Mouse (Mus musculus): ENCODE results near the gene Phkg1.
A peak's percentile ranks its signal among the peaks of the same experiment; 100 is the strongest.
"Not testable (repeated sequence)": the region's sequence is repeated elsewhere in the genome, so short reads cannot be mapped to it uniquely, and the experiment has no call there.

Phkg1 gene

DNA sequence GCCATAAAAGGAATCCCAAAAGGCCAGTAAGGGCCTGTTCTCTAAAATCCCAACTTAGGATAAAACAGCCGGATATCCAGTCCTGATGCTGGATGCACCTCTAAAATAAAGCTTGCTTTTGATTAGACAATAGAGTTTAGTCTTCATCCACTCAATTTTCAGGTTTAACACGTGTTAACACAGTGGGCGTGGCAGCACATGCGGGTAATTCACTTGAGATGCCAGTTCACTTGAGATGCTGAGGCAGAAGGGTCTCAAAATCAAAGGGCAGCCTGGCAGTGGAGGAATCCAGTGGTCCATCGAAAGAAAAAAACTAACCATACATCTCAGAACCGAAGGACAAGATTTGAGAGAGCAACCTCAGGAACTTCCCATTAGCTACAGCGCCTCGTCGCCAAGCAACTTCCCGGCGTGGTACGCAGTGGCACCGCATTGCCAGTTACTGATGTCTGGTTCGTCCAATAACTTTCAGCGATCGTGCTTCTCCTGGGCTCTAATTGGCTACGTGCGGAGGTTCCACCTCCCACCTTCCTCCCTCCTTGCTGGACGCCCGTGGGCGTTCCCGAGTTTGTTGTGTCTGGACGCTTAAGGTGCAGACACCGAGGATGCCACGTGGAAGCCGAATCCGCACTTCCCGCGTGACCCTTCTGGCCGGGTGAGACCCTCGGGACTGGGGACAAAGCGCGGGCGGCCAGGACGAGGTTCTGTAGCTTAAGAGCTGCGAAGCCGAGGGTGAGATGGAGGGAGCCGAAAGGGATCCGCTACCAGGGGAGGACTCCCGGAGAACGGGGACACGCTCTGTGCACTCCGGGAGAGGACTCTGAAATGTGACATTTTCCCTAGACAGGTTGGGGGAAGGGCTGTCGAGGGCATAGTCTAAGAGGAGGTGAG lies 2.9 kb downstream of the Phkg1 start, which contains the start of gene Zbed5:
Gene Zbed5 (plus strand): TSS at position 526 of the 891 bp plus-strand sequence.
- peak; percentile 88 to 89 for DNase-seq

DNA sequence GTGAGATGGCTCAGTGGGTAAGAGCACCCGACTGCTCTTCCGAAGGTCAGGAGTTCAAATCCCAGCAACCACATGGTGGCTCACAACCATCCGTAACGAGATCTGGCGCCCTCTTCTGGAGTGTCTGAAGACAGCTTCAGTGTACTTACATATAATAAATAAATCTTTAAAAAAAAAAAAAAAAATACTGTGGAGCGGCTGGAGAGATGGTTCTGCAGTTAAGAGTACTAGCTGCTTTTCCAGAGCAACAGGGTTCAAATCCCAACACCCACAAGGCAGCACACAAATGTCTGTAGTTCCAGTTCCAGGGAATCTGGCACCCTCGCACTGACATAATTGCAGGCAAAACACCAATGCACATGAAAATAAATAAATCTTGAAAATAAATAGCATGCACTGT lies 8.0 kb downstream of the Phkg1 start:
- DNase-seq: not testable (repeated sequence)

DNA sequence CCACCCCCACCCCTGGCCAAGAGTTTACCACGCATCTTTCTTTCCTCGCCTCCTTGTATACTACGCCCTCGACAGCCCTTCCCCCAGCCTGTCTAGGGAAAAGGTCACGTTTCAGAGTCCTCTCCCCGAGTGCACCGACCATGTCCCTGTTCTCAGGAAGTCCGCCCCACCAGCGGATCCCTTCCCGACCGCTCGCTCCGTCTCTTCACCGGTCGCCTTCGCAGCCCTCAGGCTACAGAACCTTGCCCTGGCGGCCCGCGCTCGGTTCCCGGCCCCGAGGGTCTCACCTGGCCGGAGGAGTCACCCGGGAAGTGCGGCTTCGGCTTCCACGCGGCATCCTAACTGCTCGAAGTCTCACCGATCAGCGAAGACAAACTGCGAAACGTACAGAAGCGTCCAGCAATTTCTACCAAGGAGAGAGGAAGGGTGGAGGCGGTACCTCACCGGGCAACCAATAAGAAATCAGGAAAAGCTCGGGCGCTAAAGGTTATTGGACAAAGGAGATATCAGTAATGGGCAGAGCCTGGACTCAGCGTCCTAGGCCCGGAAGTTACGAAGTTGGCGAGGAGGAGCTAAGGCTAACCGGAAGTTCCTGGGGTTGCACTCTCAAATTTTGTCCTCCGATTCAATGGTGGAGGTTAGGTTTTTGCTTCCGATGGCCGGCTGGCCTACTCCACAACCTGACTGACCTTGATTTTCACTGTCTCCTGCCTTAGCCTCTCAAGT lies 11.3 kb downstream of the Phkg1 start, which contains the start of gene Chchd2:
Gene Chchd2 (minus strand): TSS at position 560 of the 726 bp plus-strand sequence.
- DNase-seq: peak; percentile 92 to 96

DNA sequence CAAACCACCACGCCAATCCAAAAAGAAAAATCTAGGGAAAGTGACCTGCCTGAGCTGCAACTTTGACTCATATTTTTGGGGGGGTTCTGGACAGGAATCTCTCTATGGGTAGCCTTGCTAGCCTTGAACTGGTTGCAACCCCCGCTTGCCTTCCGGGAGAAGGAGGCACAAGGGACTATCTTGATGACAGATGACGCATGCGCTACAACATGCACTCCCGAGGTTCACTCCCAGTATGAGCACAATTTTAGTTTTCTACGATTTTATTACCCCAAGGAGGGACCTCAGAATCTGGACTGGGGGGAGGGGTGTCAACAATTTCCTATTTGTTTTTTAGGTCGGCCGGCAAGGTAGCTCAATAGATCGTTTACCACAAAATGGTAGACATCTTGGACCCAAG lies 12.1 kb downstream of the Phkg1 start:
- no peak for DNase-seq

DNA sequence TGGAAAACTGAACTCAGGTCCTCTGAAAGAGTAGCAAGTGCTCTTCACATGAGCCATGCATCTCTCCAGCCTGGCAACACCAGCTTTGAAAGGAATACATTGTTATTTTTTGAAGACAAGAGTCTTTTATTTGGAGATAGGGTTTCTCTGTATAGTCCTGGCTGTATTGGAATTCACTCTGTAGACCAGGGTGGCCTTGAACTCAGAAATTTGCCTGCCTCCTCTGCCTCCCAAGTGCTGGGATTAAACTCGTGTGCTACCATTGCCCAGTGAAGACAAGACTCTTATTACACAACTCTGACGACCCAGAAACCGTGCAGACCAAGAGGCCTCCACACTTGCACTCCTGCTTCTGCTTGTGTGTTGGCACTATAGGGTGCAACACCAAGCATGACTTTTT lies 18.5 kb downstream of the Phkg1 start:
- DNase-seq: no peak

DNA sequence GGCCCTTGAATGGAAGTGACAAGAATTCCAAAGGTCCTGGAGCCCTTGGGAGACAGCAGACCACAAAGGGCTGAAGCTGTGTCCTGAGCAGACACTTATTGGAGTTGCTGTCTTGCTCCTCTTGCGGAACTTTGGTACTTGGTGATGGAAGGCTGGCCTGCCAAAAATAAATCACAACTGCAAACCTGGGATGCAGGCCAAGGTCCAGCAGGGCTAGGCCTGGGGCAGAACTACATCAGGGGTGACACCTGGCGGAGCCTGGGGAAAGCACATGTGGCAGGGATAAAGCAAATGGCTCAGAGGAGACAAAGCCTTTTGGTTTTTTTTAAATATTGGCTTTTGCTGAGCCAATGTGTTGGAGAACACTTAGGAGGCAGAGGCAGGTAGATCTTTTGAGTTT lies 19.4 kb downstream of the Phkg1 start:
- peak; percentile 62 to 74 for DNase-seq

DNA sequence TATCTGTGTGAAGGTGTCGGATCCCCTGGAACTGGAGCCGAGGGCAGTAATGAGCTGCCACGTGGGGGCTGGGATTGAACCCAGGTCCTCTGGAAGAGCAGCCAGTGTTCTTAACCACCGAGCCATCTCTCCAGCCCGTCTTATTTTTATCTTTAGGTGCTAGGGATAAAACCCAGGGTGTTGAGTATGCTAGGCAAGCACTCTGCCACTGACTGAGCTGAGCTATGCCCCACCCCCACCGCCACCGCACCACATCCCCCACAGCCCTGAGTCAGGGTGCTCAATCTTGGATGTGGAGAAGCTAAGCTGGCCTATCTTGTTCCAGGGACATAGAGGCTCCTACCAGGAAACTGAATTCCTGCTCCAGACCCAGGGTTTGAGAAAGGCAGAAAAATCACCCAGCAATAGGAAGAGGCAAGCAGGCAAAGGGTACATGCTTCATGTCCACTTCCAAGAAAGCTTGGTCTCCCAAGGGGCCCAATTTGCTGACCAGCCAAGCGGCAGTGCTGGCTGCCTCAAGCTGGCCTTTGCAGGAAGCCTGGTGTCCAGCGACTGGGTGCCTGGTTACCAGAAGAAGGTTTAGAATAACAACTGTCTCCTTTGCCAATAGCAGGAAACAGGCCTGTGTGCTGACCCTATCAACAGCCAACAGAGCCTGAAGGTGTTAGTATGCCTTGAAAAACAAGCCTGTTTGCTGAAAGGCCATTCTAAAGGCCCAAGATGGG lies 20.5 kb downstream of the Phkg1 start:
- DNase-seq: no peak

DNA sequence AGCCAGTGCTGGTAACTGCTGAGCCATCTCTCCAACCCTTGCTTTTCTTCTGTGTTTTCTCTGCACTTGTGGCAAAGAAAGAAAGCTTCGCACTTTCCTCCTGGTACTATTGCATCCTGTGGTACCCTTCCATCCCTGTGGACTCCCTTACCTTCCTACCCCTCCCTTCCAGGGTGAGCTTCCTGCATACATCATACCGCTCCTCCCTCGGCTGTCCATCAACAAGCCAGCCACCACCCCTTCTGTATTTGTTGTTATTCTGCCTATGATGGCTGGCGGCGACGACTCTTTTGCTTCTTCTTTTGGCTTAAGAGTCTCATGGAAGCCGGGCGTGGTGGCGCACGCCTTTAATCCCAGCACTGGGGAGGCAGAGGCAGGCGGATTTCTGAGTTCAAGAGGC lies 23.3 kb downstream of the Phkg1 start:
- no peak for DNase-seq

DNA sequence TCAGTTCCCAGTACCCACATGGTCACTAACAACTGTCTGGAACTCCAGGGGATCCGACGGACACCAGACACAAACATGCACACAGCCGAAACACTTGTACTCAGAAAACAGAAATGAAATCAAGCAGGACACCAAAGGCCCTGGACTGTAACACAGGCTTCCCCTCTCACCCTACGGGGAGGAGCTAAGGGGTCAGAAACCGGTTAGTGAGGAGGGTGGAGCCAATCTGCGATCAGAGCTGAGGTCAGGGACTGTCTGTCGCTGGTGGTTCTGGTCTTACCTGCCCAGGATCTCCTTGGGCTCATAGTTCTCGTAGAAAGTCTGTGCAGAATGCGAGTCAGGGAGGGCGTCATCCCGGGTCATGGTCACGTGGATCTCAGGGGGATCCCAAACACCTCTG lies 24.4 kb downstream of the Phkg1 start:
- no peak for DNase-seq

DNA sequence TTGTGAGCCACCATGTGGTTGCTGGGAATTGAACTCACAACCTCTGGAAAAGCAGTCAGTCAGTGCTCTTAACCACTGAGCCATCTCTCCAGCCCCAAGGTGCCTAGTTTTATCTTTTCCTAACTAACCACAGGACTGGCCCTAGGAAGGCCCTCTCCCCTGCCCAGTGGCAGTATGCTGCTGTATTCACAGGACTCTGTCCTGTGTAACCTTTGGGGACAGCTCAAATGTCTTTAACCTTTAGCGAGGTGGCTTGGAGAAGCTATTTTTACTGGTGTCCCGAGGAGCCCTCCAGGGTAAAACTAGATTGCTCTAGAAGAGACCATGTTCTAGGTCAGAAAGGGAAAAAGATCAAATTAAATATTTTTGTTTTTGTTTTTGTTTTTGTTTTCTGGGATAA lies 27.1 kb downstream of the Phkg1 start:
- no peak for DNase-seq

DNA sequence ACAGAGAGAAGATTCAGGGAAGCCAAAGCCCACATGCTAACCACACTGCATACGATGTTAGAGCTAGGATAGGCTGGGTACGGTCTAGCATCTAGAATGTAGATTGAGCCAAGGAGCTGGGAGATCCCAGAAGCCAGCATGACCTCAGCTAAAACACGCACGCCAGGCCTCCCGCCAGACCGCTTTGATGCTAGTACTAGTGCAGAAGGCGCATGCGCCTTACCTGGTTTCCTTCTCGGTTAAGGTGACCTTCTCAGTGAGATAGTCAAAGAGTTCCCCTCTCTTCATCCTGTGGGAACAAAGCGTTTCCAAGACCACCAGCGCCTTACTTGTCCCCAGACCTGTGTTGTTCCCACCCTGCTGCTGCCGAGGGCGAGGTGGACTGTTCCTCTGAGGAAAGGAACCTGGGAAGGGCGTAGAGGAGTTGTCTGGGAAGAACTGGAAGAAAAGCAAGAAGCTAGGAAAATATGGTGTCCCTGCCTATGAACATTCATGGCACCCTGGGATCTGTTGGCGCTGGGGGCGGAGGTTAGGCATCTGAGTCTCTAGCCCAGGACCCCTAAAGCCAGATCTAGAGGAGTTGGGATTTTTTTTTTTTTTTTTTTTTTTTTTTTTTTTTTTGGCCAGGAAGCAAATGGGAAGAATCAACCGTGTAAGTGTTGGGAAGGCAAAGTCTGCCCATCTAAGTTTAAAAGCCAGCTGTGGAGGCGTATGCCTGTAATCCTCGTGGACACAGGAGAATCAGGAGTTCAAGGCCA lies 28.9 kb downstream of the Phkg1 start:
- DNase-seq: no peak

DNA sequence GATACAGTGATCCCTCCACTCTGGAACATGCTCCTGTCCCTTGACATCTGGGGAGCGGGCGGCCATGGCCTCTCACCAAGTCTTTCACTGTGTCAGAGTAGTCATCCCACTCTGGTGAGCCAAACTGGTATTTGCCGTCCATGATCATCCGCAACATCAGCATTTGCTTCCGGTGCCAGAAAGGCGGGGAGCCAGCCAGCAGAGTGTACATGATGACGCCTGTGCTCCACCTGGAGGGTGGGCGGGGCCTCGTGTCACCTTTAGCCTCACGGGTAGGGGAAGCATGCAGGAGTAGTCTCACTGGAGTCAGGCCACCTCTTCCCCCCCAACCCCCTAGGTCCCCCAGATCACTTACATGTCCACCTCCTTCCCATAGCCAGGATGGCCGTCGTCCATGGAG lies 32.5 kb downstream of the Phkg1 start:
- no peak for DNase-seq

DNA sequence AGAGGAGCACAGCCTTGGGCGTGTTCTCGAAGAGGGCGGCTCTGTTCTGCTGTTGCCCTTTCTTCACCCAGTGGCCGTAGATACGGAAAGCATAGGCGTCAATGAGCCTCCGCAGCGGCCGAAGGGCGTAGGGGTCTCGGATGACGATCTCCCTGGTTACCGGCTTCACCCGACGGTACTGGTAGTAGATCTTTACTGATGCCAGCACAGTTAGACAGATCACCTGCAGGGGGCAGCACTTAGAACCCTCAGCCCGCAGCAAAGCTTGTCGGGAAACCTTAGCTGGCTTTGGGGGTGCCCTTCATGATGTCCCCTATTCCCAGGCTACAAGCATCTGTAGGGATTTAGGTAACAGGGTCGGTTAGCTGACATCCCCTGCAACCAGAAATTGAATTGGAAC lies 33.9 kb downstream of the Phkg1 start:
- peak; percentile 46 to 76 for DNase-seq

DNA sequence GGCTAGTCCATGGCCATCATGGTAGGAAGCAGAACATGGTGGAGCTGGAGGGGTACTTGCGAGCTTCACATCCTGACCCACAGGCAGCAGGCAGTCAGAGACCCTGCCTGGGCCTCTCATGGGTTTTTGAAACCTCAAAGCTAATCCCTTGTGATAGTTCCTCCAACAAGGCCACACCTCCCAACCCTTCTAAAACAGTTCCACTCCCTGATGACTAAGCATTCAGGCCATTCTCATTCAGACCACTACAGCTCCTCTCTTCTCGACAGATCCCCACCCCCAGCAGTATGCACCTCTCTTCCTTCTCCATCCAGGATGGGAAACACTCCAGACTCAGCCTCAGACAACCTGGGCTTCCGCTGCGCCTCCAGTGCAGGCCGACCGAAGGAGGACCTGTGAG lies 36.0 kb downstream of the Phkg1 start:
- DNase-seq: no peak

DNA sequence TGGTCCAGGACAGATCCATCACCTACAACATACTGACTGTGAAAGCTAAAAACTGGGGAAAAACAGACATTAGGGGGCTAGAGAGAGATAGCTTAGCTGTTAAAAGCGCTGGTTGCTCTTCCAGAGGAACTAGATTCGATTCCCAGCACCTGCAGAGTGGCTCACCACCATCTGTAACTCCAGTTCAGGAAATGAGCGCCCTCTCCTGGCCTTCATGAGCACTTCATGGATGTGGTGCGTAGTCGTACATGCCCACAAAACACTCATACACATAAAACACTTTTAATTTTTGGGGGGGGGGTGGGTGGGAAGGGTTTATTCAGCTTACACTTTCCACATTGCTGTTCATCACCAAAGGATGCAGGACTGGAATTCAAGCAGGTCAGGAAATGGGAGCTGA lies 41.9 kb downstream of the Phkg1 start:
- no peak for DNase-seq

DNA sequence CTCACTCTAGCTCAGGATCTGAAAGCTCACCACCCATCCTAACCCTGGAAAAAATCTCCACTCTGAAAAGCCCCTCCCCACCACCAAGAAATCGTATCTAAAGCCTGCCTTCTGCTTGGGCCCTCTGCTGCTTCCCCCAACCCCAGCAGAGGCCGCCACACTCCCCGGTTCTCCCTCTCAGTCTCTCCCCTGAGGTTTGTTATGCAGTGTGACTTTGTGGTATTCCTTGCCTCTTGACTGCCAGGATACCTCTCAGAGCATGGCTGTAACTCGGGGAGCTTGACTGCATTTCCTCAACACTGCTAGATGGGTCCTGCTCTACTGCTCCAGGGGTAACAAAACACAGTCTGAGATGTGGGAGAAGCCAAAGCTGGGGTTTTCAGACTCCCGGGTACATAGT lies 43.2 kb downstream of the Phkg1 start:
- DNase-seq: no peak

DNA sequence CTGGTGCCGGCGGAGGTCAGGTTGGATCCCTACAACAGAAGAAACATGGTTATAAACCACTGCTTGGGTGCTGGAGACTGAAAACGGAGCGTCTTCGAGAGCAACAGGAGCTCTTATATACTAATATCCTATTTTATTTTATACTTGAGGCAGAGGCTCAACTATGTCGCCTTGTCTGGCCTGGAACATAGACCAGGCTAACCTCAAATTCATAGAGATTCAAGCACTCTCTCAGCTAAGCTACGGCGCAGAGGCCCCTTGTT lies 50.9 kb downstream of the Phkg1 start:
- no peak for DNase-seq

DNA sequence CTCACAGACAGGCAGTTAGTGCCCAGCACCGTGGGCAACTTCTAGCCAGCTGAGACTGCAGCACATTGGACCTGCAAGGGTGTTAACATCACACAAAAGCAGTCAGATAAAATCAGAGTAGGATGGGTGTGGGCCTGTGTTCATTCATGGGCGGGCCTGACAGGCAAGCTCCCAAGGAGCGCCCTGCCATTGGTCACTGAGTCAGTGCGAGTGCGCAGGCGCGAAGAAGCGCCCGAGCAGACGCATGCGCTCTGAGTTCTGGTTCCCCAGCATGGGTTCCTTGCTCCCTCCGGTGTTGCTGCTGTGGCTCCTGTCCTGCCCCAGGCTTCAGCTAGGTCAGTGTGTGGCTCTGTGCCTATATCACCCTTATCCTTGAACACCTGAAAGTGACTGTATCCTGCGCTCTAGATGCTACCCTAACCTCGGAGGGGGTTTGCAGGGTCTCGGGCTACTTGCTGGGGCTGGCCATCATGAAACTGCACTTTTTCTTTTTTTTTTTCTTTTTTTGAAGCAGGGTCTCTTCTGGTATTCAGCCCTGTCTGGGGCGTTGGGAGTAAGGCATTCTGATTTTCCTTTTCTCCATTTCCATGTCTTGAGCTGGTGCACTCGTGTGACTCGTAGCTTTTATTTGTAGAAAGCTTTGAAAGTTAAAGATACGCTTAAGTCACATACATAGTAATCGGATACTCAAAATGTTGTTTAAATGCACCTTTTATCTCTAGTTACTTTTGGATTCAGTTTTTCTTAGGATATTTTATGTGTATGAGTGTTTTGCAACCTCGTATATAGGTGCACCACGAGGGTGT lies 51.4 kb downstream of the Phkg1 start, which contains the start of gene Sumf2:
Gene Sumf2 (plus strand): TSS at position 235 of the 806 bp plus-strand sequence.
- peak; percentile 96 to 98 for DNase-seq

DNA sequence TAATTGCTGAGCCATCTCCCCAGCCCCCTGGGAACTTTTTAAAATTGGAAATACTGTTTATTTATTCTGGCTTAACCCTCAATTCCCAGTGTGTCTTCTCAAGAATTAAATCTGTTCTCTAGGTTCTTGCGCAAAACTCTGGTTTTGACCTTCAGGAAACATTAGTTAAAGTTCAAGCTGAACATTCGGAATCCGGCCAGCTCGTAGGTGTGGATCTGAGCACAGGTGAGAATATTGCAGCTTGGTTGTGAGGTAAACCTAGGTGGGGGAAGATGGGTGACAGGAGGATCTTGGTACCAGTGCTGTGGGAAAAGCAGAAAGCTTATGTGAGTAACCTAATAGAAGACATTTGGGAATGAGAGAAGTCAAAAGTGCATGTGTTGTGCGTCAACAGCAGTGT lies 53.5 kb downstream of the Phkg1 start:
- DNase-seq: no peak

All from cerebellum, postnatal 14 days (tissue).